In genomic region chr16:6421623-6422145, GRCm38 (mm10) we compare ENCODE assay signal across 20 mouse cellular contexts.
DNase-seq lines count a peak whose midpoint lies in the region; ATAC-seq and TF ChIP-seq lines count a peak whose summit lies in the region.
"Had no signal": no experiment of that assay in that cellular context is flagged by ENCODE, and none has a peak within 500 bp of the region (broad histone marks: within the 10 kb centered on the region; RNA-seq: fewer than 3 reads in every experiment).

No protein-coding gene starts in this region.

- H3K4me1 ChIP-seq in hindbrain, embryonic 14.5 days (replicated peaks; ENCODE audit: control insufficient read depth, insufficient read depth, low read length), result 0 out of 2 replicates have a peak, but pooled peaks cover 3% of the 10 kb centered on the region
- H3K4me1 ChIP-seq in hindbrain, embryonic 10.5 days (replicated peaks), result no peaks in the 10 kb centered on the region
- H3K4me1 ChIP-seq in midbrain, embryonic 16.5 days (ENCODE audit: control insufficient read depth, insufficient read depth, low read length), result no peaks in the 10 kb centered on the region
- no peaks in the 10 kb centered on the region for H3K4me1 ChIP-seq in midbrain, embryonic 10.5 days
- 0 out of 2 replicates have a peak, but pooled peaks cover 4% of the 10 kb centered on the region for H3K4me1 ChIP-seq in hindbrain, embryonic 15.5 days (replicated peaks)
- H3K4me1 ChIP-seq: embryonic facial prominence, embryonic 10.5 days; heart, embryonic 10.5 days; midbrain, embryonic 12.5 days; stomach, embryonic 15.5 days had no signal

- no peak for DNase-seq in hindbrain, embryonic 14.5 days (ENCODE audit: low spot score)
- no peak for DNase-seq in hindbrain, embryonic 10.5 days (ENCODE audit: low spot score)
- no peak for DNase-seq in midbrain, embryonic 10.5 days (ENCODE audit: low spot score)
- DNase-seq in cerebellum, adult 9-11 months, result no peak
- no peak for DNase-seq in gastrocnemius, adult 2 months
- DNase-seq: gastrocnemius, postnatal 25 days; heart, postnatal 10 days; kidney, adult 8-10 months; kidney, postnatal 36 days; spleen, adult 18-20 months; thymus, adult 2 months had no signal

- H3K4me3 ChIP-seq in hindbrain, embryonic 14.5 days (replicated peaks; ENCODE audit: low read length), result no peak overlapping the region
- no peak overlapping the region for H3K4me3 ChIP-seq in hindbrain, embryonic 10.5 days
- no peak overlapping the region for H3K4me3 ChIP-seq in midbrain, embryonic 16.5 days (ENCODE audit: low read depth, low read length)
- H3K4me3 ChIP-seq in midbrain, embryonic 10.5 days, result no peak overlapping the region
- no peak overlapping the region for H3K4me3 ChIP-seq in hindbrain, embryonic 15.5 days
- H3K4me3 ChIP-seq in gastrocnemius, adult 2 months, result no peak overlapping the region
- H3K4me3 ChIP-seq: embryonic facial prominence, embryonic 10.5 days; heart, embryonic 10.5 days; midbrain, embryonic 12.5 days; stomach, embryonic 15.5 days had no signal

- H3K27ac ChIP-seq in hindbrain, embryonic 14.5 days, result no peak overlapping the region
- H3K27ac ChIP-seq in hindbrain, embryonic 10.5 days, result no peak overlapping the region
- H3K27ac ChIP-seq in midbrain, embryonic 16.5 days (ENCODE audit: low read length), result no peak overlapping the region
- no peak overlapping the region for H3K27ac ChIP-seq in midbrain, embryonic 10.5 days (replicated peaks)
- H3K27ac ChIP-seq in hindbrain, embryonic 15.5 days (replicated peaks), result no peak overlapping the region
- no peak overlapping the region for H3K27ac ChIP-seq in gastrocnemius, adult 2 months
- H3K27ac ChIP-seq: embryonic facial prominence, embryonic 10.5 days; heart, embryonic 10.5 days; midbrain, embryonic 12.5 days; stomach, embryonic 15.5 days had no signal

- no peaks in the 10 kb centered on the region for H3K9me3 ChIP-seq in hindbrain, embryonic 14.5 days (ENCODE audit: control insufficient read depth, low read length)
- H3K9me3 ChIP-seq in hindbrain, embryonic 10.5 days, result no peaks in the 10 kb centered on the region
- H3K9me3 ChIP-seq in midbrain, embryonic 16.5 days (replicated peaks; ENCODE audit: control insufficient read depth, low read length, poor library complexity, severe bottlenecking), result no peaks in the 10 kb centered on the region
- H3K9me3 ChIP-seq in midbrain, embryonic 10.5 days (replicated peaks), result no peaks in the 10 kb centered on the region; the same call in 1 of the 2 replicates
- H3K9me3 ChIP-seq in hindbrain, embryonic 15.5 days, result no peaks in the 10 kb centered on the region
- H3K9me3 ChIP-seq: heart, embryonic 10.5 days; midbrain, embryonic 12.5 days; stomach, embryonic 15.5 days had no signal

- ATAC-seq in hindbrain, embryonic 14.5 days (ENCODE audit: low FRiP score), result peak; percentile 53; the same call in 1 of the 2 replicates
- ATAC-seq in midbrain, embryonic 16.5 days, result peak; percentile 25; the same call in 1 of the 2 replicates
- peak; percentile 72; the same call in 1 of the 2 replicates for ATAC-seq in hindbrain, embryonic 15.5 days (ENCODE audit: low FRiP score, low read depth)
- ATAC-seq: CD4-positive, CD25-positive, alpha-beta regulatory T cell, adult 4 months; inflammation-experienced regulatory T-cells, adult 6 months had no signal

- H3K9ac ChIP-seq in hindbrain, embryonic 14.5 days, result no peak overlapping the region
- H3K9ac ChIP-seq in midbrain, embryonic 16.5 days (ENCODE audit: low read depth, low read length), result no peak overlapping the region
- no peak overlapping the region for H3K9ac ChIP-seq in hindbrain, embryonic 15.5 days
- H3K9ac ChIP-seq: midbrain, embryonic 12.5 days; stomach, embryonic 15.5 days had no signal

- 34% methylated on average over 3 of the region's 3 CpGs for WGBS in hindbrain, embryonic 14.5 days
- 56% methylated on average over 3 of the region's 3 CpGs for WGBS in hindbrain, embryonic 10.5 days
- WGBS in midbrain, embryonic 16.5 days, result 47% methylated on average over 3 of the region's 3 CpGs
- WGBS in midbrain, embryonic 10.5 days, result 75% methylated on average over 3 of the region's 3 CpGs
- 39% methylated on average over 3 of the region's 3 CpGs for WGBS in hindbrain, embryonic 15.5 days

- H3K36me3 ChIP-seq in hindbrain, embryonic 14.5 days (replicated peaks; ENCODE audit: control insufficient read depth, insufficient read depth), result no peaks in the 10 kb centered on the region
- H3K36me3 ChIP-seq in hindbrain, embryonic 10.5 days, result no peaks in the 10 kb centered on the region
- H3K36me3 ChIP-seq in midbrain, embryonic 16.5 days (ENCODE audit: control insufficient read depth, insufficient read depth, low read length), result no peaks in the 10 kb centered on the region
- no peaks in the 10 kb centered on the region for H3K36me3 ChIP-seq in midbrain, embryonic 10.5 days
- no peaks in the 10 kb centered on the region for H3K36me3 ChIP-seq in hindbrain, embryonic 15.5 days
- H3K36me3 ChIP-seq: embryonic facial prominence, embryonic 10.5 days; G1E; heart, embryonic 10.5 days; midbrain, embryonic 12.5 days; stomach, embryonic 15.5 days had no signal

- H3K27me3 ChIP-seq in hindbrain, embryonic 14.5 days (ENCODE audit: control insufficient read depth, insufficient read depth, low read length), result no peaks in the 10 kb centered on the region
- no peaks in the 10 kb centered on the region for H3K27me3 ChIP-seq in hindbrain, embryonic 10.5 days (ENCODE audit: insufficient read depth, poor library complexity, severe bottlenecking)
- H3K27me3 ChIP-seq in midbrain, embryonic 16.5 days (ENCODE audit: control insufficient read depth, insufficient read depth, low read depth, low read length), result no peaks in the 10 kb centered on the region
- no peaks in the 10 kb centered on the region for H3K27me3 ChIP-seq in midbrain, embryonic 10.5 days (ENCODE audit: low read depth, poor library complexity, severe bottlenecking)
- H3K27me3 ChIP-seq in hindbrain, embryonic 15.5 days, result no peaks in the 10 kb centered on the region
- H3K27me3 ChIP-seq: midbrain, embryonic 12.5 days; stomach, embryonic 15.5 days had no signal

- no peak for TF ChIP-seq CTCF in gastrocnemius, adult 2 months (IDR thresholded peaks at IDR 0.05)

- H3K4me2 ChIP-seq in hindbrain, embryonic 14.5 days (replicated peaks), result no peak overlapping the region
- no peak overlapping the region for H3K4me2 ChIP-seq in midbrain, embryonic 16.5 days (ENCODE audit: low read length)
- H3K4me2 ChIP-seq in hindbrain, embryonic 15.5 days, result no peak overlapping the region
- H3K4me2 ChIP-seq: midbrain, embryonic 12.5 days; stomach, embryonic 15.5 days had no signal

- intact Hi-C loops in gastrocnemius, adult 2 months (cut with DNase I), result no loop called here
